Mouse (Mus musculus) mouse embryonic stem cell (cell line): ENCODE measurements around the gene Il1b.

Experiments used
- in situ Hi-C, 2 experiments: fragments of 300-500 bp; cut with MboI; formaldehyde crosslinking; loops; 1 replicate in 1 of 2; 3 replicates in 1 of 2; pipeline ENCODE4 v1.14.3; 2019 to 2020; ENCODE audit warnings: low sequenced_read_pairs in 2 of 2, low pct_unique_long_range_greater_than_20kb in 1 of 2, mixed read lengths in 1 of 2; ENCODE audit not compliant: unreplicated experiment in 1 of 2

Il1b gene

DNA sequence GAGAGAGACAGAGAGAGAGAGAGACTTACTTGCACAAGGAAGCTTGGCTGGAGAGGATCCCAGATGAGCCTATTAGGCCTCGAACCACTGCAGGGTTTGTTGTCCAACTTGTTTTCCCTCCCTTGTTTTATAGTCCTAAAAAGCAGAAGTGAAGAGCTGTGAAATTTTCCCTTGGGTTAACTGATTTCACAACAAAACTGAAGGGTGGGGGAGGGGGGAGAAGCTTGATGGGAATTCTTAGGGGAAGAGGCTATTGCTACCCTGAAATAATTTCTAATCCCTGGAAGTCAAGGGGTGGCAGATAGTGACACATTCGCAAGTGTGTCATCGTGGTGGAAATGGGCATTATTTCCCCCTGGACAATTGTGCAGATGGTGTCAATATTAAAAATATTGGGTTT lies at the start of gene Il1b:
Gene Il1b (minus strand): TSS at position 101 of the 400 bp plus-strand sequence.
- in situ Hi-C loops: no loop called here

DNA sequence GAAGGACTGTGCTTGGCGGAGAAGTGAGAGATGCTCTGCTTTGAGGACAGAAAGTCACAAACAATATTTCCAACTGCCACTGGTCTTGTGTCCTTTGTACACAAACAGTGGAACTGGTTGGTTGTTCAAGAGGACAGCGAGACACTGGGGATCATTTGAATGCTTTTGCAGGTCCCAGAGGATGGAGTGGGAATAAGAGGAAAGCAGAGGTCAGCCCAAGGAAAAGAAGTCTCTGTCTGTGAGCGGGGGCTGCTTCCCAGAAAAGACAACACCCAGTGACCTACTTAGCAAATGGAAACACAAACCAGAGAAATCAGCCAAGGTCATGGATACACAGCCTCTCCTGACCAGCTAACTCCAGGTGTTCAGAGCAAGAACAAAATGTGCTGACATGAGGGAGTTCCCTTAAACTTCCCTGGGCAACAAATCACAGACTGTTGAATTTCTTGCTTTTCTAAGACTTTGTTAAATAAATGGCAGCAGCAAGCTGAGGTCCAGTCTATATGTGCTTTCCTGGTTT lies 48.5 kb upstream of the Il1b start:
- in situ Hi-C loops: loop anchor here in 1 of 2 experiments (25.0 kb wide), 1 partner anchor 257 kb away; no protein-coding TSS in a partner anchor

DNA sequence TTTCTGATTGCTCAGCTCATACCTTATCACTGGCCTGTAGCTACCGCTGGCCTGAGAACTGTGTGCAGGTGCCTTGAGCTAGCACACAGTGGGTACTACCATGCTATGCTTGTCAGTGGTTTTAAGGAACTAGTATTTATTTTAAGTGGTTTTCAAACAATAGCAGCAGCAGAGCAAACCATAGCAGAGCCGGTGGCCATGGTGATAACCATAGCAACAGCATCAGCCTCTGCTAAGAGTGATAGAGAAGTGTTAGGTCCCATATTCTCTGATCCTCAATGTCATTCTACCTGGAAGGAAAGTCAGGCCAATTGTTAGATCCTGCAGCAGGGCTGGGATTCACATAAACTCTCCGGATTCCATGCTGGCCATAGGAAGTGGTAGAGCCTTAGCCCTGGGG lies 43.7 kb upstream of the Il1b start:
- in situ Hi-C loops: loop anchor here in 1 of 2 experiments (25.0 kb wide), 1 partner anchor 252 kb away; no protein-coding TSS in a partner anchor

DNA sequence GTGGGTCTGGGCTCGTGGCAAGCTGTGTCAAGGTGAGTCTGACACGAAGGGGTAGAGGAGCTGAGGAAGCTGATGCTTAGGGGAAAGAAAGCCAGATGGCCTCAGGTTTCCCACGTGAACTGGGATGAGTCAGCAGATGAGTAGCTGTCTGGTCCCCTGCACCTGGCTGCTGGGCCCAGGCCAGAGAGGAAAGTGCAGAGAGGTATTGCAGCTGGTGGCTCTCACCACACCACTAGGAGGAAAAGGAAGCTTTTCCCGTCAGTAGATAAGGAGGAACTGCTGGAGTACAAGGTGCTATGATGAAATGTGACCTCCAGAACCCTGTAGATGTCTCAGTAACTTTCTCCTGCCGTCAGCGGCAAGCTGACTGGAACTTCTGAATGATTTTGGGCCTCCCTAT lies 42.5 kb upstream of the Il1b start:
- in situ Hi-C loops: loop anchor here in 1 of 2 experiments (25.0 kb wide), 1 partner anchor 251 kb away; no protein-coding TSS in a partner anchor

DNA sequence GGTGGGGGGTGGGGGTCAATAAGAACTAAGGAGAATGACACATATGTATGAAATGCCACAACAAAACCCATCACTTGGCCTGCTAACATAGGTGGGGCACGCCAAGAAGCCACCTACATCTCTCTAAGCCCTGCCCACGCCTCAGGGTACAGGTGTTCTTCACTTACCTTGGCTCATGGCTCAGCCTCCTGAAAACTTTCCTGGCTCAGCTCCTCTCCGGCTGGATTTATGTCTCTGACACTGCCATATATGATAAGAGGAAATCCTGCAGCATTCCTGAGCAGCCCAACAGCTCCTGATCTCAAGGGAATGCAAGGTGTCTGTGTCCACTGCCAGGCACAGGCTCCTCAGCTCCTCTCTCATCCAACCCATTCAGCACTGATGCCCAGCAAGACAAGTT lies 40.7 kb upstream of the Il1b start:
- in situ Hi-C loops: loop anchor here in 1 of 2 experiments (25.0 kb wide), 1 partner anchor 249 kb away; no protein-coding TSS in a partner anchor

DNA sequence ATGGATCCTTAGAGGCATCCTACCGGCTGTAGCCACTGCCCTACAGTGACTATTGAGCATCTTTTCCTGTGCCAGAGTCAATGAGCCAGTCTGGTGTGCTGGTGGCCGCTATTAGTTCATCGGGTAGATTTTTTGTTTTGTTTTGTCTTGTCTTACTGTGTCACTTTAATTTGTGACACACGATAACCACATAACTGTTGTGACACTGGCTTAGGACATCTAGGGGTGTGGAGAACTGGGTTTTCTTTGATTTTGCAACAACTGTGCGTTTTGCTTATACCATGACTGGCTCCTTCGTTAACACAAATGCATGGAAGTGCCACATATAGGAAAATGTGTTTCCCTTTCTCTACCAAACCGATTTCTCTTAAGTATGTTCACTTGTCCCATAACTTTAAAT lies 39.4 kb upstream of the Il1b start:
- in situ Hi-C loops: loop anchor here in 1 of 2 experiments (25.0 kb wide), 1 partner anchor 248 kb away; no protein-coding TSS in a partner anchor

DNA sequence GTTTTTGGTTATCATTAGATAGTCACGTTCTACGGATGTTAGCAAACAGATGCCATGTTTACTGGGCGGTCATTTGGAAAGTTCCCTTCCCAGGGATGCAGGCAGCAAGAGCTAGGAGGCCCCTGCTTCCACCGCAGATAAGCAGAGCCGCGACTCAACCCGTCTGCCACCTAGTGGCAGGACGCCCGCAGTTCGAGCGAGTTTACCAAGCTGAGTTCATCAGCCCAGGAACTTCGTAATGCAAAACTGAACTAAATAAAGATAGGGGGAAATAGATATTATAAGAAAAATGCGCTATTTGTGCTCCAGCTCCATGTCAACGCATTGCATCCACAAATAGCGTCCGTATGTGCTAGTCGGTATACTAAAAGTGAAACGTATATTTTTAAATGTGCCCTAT lies 37.5 kb upstream of the Il1b start:
- in situ Hi-C loops: loop anchor here in 1 of 2 experiments (25.0 kb wide), 1 partner anchor 246 kb away; no protein-coding TSS in a partner anchor

DNA sequence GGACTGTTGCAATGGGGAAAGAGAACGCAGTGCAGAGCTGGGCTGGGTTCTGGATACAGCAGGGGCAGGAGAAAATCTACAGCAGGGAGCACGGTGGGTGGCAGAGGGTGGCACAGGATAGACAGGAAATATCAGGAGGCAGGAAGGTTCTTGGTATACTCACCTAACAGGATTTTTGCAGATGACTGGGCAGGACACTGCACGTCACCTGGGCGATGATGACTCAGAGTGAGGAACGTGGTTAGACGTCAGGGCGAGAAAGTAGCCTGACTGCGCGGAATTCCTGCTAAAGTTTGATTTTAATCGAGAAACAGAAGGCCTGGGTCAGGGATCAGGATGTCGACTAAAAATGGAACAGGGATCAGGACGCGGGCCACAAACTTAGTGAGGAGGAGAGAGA lies 36.7 kb upstream of the Il1b start:
- in situ Hi-C loops: loop anchor here in 1 of 2 experiments (25.0 kb wide), 1 partner anchor 245 kb away; no protein-coding TSS in a partner anchor

DNA sequence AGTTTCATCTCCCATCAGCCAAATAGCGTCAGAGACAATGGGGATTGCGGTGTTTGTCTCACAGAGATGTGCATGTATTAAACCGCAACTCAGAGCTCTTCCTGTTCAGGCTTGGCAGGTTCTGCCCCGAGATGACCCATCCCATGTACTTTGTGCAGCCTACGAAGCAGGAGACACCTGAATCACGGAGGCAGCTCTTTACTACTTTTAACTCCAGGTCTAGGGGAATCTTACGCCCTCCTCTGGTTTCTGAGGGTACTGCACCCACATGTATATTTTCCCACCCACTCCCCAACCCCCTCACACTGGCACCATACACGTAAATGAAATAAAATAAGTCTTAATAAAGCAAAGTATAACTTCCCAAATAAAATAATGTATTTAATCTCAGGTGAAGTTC lies 35.6 kb upstream of the Il1b start:
- in situ Hi-C loops: loop anchor here in 1 of 2 experiments (25.0 kb wide), 1 partner anchor 244 kb away; no protein-coding TSS in a partner anchor

DNA sequence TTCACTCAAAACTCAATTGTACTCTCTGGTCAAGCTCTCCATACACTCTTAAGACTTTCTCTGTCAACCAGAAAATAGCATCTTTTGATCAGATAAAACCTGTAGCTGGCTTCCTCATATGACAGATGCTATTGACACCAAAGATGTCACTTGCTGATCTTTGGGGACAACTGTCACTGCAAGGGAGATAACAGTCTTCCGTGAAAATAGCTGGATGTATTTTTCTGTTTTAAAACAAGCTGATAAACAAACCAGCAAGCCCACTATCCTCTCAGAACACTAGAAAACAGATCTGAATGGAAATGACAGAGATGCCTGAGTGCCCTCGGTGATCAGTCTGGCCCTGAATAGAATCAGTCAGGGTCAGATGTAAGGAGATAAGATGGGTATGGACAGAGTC lies 32.8 kb upstream of the Il1b start:
- in situ Hi-C loops: loop anchor here in 1 of 2 experiments (25.0 kb wide), 1 partner anchor 241 kb away; no protein-coding TSS in a partner anchor

DNA sequence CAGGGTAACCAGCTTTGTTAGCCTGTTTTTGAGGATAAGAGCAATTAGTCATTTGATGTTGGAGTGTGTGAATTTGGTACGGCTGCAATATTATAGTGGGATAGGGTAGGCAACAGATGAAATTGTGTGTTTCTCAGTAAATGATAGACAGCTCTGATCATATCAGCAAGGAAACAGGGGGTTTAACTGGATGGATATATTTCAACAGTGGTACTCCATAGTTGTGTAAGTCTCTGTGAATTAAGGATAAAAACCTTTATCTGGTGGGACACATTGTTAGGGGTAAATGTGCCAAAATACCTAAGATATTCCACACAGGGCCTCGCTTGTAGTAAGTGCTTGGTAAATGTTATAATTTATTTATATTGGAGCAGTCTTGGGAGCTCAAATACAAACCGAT lies 31.4 kb upstream of the Il1b start:
- in situ Hi-C loops: loop anchor here in 1 of 2 experiments (25.0 kb wide), 1 partner anchor 240 kb away; no protein-coding TSS in a partner anchor

DNA sequence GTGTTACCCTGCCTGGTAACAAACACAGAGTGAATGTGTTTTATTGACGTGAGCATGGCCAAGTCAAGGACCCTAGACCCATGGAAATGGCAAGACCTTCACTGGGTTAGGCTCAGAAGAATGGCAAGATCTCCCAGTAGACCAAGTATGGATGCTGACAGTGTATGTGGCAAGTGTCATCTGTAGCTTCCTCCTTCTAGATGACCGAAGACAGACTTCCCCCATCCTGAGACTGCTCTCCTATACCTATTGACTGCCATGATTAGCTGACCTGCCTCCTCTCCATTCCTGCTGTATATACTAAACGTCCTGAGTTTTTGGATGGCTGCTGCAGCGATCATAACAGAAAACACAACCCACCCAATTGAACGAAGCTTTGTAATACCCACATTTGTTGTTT lies 30.9 kb upstream of the Il1b start:
- in situ Hi-C loops: loop anchor here in 1 of 2 experiments (25.0 kb wide), 1 partner anchor 240 kb away; no protein-coding TSS in a partner anchor

DNA sequence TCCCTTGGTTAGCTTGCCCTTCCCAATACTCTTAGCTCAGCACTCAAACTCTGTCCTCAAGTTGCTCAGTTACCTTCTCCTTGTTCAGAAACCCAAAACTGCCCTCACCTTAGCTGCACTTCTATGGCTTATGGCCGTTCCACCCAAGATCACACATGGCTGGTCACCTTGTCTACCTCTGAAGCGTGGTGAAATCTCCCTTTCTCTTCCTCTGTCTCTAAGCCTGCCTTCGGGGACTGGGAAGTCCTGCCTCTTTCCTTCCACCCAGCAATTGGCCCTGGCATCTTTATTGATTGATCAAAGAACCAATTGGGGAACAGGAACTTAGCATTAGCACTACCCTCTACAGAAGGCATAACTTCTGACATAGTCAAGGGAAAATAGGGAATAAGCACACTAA lies 27.2 kb upstream of the Il1b start:
- in situ Hi-C loops: no loop called here

DNA sequence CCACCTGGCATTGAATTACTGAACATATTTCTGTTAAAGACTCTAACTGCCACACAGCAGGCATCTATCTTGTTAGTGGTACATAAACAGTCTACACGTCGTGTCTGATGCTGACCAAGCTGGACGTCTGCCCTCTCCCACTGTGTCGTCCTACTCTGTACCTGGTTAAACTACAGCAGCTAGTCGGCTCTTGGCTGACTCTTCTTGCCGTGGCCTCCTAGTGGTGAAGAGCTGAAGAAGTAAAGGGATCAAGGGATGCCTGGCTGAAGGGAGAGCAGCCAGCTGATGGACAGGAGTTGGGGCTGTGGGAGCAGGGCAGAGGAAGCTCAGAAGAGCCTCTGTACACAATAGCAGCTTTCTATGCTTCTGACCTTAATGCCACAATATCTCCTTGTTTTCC lies 22.6 kb upstream of the Il1b start:
- in situ Hi-C loops: no loop called here

DNA sequence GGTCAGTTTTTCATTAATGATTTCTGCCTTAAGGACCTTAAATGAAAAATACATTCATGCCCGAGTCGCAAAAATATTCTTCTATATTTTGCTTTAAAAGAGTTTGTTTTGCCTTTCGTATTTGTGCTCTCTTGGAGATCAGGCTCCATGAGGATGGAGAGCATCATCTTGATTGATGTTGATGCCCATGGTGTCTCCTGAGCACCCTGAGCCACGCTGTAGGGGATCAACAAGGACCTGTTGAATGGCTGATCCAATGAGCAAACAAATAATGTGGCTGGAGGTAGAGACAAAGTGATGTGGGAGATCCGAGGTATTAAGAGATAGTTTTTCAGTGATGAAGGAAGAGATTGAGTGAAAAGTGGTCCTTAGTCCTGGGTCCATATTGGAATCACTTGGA lies 19.2 kb upstream of the Il1b start:
- in situ Hi-C loops: no loop called here

DNA sequence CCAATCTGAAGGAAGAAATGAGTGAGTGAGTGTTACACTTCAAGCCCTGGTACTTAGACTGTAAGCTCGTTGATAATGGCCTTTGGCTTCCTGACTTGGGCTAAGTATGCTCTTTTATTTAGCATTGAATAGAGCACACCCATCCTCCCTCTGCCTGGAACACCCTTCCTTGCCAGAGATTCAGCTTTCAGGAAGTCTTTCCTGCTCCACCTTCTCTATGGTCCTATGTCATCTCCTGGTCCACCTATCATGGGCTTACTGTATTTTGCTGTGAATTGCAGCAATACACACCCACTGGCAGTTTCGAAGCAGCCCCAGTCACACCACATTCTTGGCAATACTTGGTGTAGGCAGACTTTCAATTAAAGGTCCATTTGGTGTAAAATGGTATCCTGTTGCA lies 18.4 kb upstream of the Il1b start:
- in situ Hi-C loops: no loop called here

DNA sequence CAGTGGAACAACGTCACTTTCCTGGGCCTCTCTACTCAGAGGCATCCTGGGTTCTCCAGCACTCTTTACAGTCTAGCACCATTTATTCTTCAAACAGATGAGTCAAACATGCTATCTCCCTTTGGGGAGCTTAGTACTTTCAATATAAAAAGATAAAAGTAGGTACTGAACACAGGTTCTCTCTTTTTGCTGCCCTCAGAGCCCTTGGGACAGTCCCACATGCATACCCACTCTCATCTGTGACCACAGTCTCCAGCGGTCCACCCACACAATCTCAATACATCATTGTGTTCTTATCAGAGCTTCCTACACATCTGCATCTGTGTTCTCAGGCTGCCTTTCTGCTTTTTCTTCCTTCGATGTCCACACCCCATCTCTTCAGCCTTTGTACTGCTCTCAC lies 14.4 kb upstream of the Il1b start:
- in situ Hi-C loops: no loop called here

DNA sequence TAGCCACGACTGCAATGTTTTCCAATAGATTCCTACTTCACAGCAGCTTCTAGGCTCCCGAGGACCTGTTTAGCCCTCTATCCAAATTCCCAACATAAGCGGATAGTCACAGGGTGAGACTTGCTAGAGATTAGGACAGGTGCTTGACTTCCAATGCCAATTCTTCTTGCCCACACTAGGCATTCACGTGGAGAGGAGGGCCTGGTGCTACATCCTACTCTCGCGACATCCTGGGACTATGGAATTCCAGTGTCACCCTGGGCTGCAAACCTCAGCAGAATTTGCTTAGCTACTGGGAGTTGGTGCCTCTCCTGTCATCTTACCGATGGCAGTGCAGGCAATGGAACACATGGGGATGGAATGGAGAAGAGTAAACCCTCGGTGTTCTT lies 13.3 kb upstream of the Il1b start:
- in situ Hi-C loops: no loop called here

DNA sequence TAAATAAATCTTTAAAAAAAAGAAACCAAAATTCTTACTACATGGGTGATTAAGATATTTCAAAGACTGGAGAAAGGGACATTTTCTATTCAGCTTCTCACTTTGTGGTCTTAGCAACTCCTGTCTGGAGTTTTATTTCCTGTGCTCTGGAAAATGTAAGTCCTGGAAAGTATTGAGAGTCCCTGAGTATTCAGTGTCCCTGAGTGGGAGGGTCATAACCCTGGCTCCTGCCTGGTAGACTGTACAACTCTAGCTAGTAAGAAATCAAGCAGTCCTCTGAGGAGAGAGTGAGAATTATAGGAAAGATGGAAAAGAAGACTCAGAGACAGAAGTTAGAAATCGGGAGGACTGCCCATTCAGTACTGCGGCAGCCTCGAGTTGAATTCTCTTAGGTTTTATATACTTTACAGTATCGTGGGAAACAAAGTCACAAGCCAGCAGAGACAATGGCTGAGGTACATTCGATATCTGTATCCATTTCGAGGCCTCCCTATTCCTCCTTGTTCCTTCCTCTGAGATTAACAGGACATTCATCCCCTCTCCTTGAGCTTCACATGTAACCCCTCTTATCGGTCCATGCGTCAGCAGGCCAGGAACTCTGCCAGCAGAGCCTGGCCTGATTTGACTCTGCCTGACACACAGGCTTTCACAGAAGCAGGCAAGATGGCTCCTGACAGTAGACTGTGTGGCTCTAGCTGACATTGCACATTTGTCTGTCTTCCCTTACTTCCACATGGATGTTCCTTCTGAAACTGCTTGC lies 12.8 kb upstream of the Il1b start:
- in situ Hi-C loops: no loop called here
